Mouse (Mus musculus) heart, adult 10 weeks (tissue): Measurements from ENCODE around the gene Heatr5b. TPM values are rescaled to one million over a fixed set of nuclear protein-coding genes. Genes with fewer than 3 reads are reported as not detected.

ENCODE experiments used
- polyA plus RNA-seq: library from polyadenylated mRNA; stranded (reverse); fragments of 350-450 nt; fragmentation: Illumina TruSeq; extraction: RNeasy Lipid Tissue Mini Kit (QIAGEN cat#74804); gene quantifications from one replicate; pipeline ENCODE4 v1.2.3, GENCODE M21; 2014; ENCODE audit warnings: low read depth, low replicate concordance

Heatr5b gene
- polyA plus RNA-seq: 42.6 TPM

DNA sequence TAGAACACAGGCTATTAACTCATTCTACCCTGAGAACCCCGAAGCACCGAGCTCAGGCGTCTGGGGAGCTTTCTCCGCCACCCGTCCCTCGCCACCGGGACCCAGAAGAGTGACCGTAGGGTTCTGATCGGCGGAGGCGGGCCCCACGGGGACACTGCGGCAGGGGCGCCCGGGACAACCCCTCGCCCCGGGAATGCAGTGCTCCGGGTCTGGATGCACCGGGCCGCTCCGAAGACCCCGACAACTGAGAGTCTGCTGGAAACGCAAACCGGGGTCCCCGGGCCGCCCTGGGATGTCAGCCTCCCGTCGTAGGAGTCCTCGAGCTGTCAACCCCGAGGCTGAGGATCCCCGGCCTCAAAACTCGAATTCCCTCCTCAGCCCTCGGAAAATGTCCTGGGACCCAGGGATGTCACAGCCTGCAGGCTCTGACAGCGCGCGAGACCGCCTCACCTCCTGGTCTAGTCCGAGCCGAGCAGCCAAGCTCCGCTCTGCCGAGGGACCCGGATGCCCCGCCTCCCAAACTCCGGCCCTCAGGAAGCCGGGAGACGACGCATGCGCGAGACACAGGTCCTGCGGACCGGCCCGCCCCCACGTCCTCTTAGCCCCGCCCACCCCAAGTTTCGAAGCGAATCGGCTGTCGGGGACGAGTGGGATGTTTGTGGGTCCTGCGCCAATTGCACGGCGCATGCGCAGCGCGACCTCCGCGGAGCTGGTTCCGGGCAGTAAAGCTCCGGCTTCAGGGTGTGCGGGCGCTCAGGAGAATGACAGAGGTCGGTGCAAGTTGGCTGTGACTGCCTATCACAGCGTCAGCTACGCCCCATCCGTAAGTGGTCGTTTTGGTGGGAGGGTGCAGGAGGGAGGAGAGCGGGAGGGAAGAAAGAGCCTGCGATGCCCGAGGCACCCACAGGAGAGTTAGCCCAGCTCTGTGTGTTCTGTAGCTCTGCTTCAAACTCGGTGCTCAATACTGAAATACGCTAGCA lies at the start of gene Heatr5b, which contains the start of gene Gpatch11:
Gene Heatr5b, minus strand, starts transcription at position 509 of the 980 bp plus-strand sequence.
Gene Gpatch11, plus strand, starts transcription at position 712 of the 980 bp plus-strand sequence.

GRCm38 (mm10) chr17:78882401-78883112 lies 47.4 kb upstream of the Heatr5b start, which contains the start of gene Eif2ak2:
Gene Eif2ak2, minus strand, starts transcription at chr17:78882573.

GRCm38 (mm10) chr17:78737096-78737495 lies 98.1 kb downstream of the Heatr5b start, which contains the start of gene Strn:
Gene Strn, minus strand, starts transcription at chr17:78737196.

Other genes with a start within 250 kb of the Heatr5b start
- gene Strn, start 98.2 kb downstream of the Heatr5b start, polyA plus RNA-seq: 16.6 TPM
- 25.4 TPM for gene Gpatch11, start 203 bp upstream of the Heatr5b start, polyA plus RNA-seq
- gene Eif2ak2, start 47.2 kb upstream of the Heatr5b start, polyA plus RNA-seq: 8.4 TPM
- not detected for gene Sult6b1, start 71.6 kb upstream of the Heatr5b start, polyA plus RNA-seq
- 93.7 TPM for gene Cebpzos, start 81.1 kb upstream of the Heatr5b start, polyA plus RNA-seq
- gene Cebpz, start 101.7 kb upstream of the Heatr5b start, polyA plus RNA-seq: 20.6 TPM
- gene Ndufaf7, start 101.8 kb upstream of the Heatr5b start, polyA plus RNA-seq: 45.6 TPM
- gene Prkd3, start 185.5 kb upstream of the Heatr5b start, polyA plus RNA-seq: 15.8 TPM
- gene Qpct, start 216.5 kb upstream of the Heatr5b start, polyA plus RNA-seq: 5.9 TPM